Mouse (Mus musculus) small intestine, adult 2 months (tissue): Measurements from ENCODE around the gene Mapk6. TPM values are rescaled to one million over a fixed set of nuclear protein-coding genes. Genes with fewer than 3 reads are reported as not detected.
A peak's percentile ranks its signal among the peaks of the same experiment; 100 is the strongest.

Source experiments
- H3K27ac ChIP-seq: fragments of 200-500 bp; 2 replicates; pipeline ENCODE4 v1.5.1; 2012; ENCODE audit warnings: low read depth, low read length, control low read depth, inconsistent platforms; ENCODE audit not compliant: insufficient read depth
- H3K27me3 ChIP-seq: fragments of 200-500 bp; 2 replicates; pipeline ENCODE4 v1.6.1; 2012; ENCODE audit warnings: mild to moderate bottlenecking, moderate library complexity, low read length, inconsistent platforms; ENCODE audit not compliant: control insufficient read depth, insufficient read depth
- H3K36me3 ChIP-seq: fragments of 200-500 bp; 2 replicates; pipeline ENCODE4 v1.6.1; 2012; ENCODE audit warnings: mild to moderate bottlenecking, low read length, control low read depth, inconsistent platforms; ENCODE audit not compliant: control insufficient read depth, insufficient read depth
- H3K4me1 ChIP-seq: fragments of 200-500 bp; 2 replicates; pipeline ENCODE4 v1.6.1; 2012; ENCODE audit warnings: low read length, inconsistent platforms, mixed read lengths; ENCODE audit not compliant: control insufficient read depth, insufficient read depth, insufficient read length
- H3K4me3 ChIP-seq: fragments of 200-500 bp; 2 replicates; pipeline ENCODE4 v1.5.1; 2012; ENCODE audit warnings: low read depth, mild to moderate bottlenecking, control low read depth, inconsistent platforms, low read length, moderate library complexity
- CTCF ChIP-seq: fragments of 200-500 bp; IDR thresholded peaks from 2 replicates; pipeline ENCODE4 v1.5.1; 2012; ENCODE audit warnings: low read depth, mild to moderate bottlenecking, control low read depth, inconsistent platforms, low read length, moderate library complexity, mixed read lengths; ENCODE audit not compliant: insufficient replicate concordance, insufficient read length; ENCODE audit errors: extremely low read depth
- POLR2A ChIP-seq: fragments of 200-500 bp; IDR thresholded peaks from 2 replicates; pipeline ENCODE4 v1.6.1; 2012; ENCODE audit warnings: low read depth, mild to moderate bottlenecking, control low read depth, inconsistent platforms, low read length, moderate library complexity
- WGBS: fragments of 180-500 bp; shearing (Covaris S2); methylation state at CpG from one replicate; pipeline ENCODE4 v1.1.7; 2018; 5-methylcytosine and 5-hydroxymethylcytosine counted together
- polyA plus RNA-seq: library from polyadenylated mRNA; depleted of rRNA; stranded (reverse); fragments of >200 nt; gene quantifications from 2 replicates; pipeline ENCODE4 v1.2.3, GENCODE M21; 2012

Mapk6 gene
- polyA plus RNA-seq, 1 experiment, result 28.9 TPM

DNA sequence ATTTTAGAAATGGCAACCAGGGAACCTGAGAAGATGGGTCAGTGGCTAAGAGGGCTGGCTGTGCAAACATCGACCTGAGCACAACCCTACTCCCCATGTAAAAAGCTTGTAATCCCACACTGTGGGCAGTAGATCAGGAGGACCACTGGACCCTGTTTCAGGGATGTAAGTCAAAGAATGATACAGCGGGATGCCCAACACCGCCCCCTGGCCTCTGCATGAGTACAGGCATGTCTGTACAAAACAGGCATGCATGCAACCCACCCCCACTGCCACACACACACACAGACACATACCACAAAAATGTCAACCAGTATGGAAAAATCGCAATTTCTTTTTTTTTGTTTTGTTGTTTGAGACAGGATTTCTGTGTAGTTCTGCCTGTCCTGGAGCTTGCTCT is 10.7 kb downstream of the Mapk6 start:
- H3K4me3 ChIP-seq, result no peak overlapping the region

DNA sequence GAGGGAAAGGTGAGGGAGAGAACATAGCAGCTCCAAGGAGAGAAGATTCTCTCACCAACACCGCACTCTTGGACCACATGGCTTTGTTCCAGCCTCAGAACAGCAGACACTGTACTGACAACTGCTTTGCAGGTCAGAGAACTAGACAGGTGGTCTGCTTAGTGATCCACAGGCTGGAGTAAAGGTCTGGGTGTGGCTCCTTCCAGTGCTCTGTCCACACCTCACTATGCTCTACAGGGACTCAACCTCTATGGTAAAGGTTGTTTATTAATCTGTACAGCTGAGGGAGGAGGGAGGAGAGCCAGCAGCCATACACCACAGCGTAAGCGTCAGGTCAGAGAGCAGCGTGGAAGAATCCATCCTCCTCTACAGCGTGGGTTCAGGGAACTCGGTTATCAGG is 13.8 kb downstream of the Mapk6 start:
- Histone ChIP-seq H3K4me1 (peaks cover 9% of the 10 kb centered on the region), H3K36me3 (peaks cover 56% of the 10 kb centered on the region), H3K4me3 (no peak overlapping the region), H3K27ac (peak overlapping the region; percentile 77), H3K27me3 (no peaks in the 10 kb centered on the region)
- no peak for TF ChIP-seq POLR2A
- TF ChIP-seq CTCF, result no peak
- WGBS, result 49% methylated on average over 6 of the region's 6 CpGs

More for the DNA sequence above, 10.7 kb downstream of the Mapk6 start:
- Histone ChIP-seq H3K4me1 (peaks cover 22% of the 10 kb centered on the region), H3K27me3 (no peaks in the 10 kb centered on the region), H3K36me3 (peaks cover 31% of the 10 kb centered on the region), H3K27ac (no peak overlapping the region)
- 88% methylated on average over 4 of the region's 4 CpGs for WGBS
- TF ChIP-seq CTCF, result no peak
- TF ChIP-seq POLR2A, result no peak

DNA sequence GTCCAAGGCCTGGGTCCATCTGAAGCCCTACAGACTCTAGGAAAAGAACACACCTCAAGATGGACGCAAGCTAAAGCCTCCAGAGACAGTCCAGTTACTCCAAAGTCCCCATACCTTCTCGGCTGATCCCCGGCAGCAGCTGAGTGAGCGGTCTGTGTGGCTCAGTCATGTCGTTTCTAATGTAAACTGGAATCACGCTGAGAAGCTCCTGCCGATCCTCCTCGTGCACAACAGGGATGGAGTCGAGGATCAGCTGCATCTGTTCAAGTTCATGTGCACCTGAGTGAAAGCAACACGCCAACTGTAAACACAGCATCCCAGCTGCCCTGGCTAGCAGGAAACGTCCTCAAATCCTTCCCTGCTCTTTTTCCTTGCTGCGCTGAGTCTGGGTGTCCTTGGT is 16.6 kb downstream of the Mapk6 start:
- Histone ChIP-seq H3K4me1 (peaks cover 5% of the 10 kb centered on the region), H3K4me3 (no peak overlapping the region), H3K36me3 (peaks cover 72% of the 10 kb centered on the region), H3K27ac (no peak overlapping the region), H3K27me3 (no peaks in the 10 kb centered on the region)
- 79% methylated on average over 12 of the region's 12 CpGs for WGBS
- TF ChIP-seq POLR2A (no peak), CTCF (no peak)

DNA sequence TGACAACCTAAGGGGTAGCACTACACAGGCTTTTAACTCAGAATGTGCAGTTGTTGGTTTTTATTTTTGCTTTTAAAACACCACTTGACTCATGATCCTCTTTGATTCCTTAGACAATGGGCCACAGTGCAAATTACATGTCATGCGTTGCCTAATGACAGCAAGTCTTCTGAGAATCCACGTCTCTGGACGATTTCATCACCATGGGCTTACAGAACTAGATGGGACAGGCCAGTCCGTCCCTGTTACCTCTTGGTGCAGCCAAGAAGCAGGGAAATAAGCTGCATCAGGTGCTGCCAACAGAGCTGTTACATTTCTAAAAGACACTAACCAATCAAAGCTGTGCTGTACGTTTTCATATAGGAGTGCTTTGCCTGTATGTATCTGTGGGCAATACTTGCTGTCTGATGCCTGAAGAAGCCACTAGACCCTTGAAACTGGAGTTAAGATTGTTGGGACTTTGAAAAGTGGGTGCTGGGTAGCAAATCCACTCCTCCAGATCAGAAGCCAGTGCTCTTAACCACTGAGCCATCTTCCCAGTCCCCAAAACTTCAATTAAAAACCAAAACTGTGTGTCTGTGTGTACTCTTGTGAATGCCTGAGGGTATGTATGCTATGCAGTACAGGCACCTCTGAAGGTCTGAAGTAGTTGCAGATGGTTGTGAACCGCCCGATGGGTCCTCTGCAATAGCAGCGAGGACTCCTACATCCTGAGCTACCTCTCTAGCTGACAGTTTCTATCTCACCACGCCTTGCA is 24.4 kb downstream of the Mapk6 start:
- no peak overlapping the region for H3K4me3 ChIP-seq
- WGBS, result 86% methylated on average over 9 of the region's 9 CpGs
- no peaks in the 10 kb centered on the region for H3K27me3 ChIP-seq
- H3K36me3 ChIP-seq, result peaks cover 29% of the 10 kb centered on the region
- H3K27ac ChIP-seq, result peak overlapping the region; percentile 86
- TF ChIP-seq CTCF, result no peak
- H3K4me1 ChIP-seq, result peaks cover 11% of the 10 kb centered on the region; the same call in 1 of the 2 replicates

DNA sequence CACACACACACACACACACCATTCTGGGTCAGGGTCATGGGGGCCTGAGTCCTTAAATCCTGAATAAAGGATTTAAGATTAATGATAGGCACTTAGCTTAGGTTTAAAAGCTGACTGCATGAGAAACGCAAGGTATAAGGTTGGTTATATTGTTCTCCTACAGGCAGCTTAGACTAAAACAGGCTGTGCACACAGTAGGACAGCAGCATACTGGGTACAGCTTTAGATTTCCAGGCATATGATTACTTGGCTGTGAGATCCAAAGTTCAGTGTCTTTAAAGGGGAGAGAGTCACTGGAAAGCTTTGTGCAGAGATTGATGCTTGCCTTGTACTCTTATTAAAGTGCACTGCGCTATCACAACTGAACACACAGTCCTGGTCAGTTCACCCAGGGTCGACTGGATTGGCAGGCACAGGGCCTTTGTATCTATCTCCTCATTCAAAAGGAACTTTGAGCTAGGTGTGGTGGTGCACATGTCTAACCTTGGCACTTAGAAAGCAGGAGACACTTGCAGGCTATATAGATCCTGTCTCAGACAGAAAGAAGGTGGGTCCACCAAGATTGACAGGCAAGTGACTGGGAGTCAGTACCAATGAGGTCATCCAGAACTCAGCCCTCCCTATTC is 25.4 kb downstream of the Mapk6 start:
- Histone ChIP-seq H3K27me3 (no peaks in the 10 kb centered on the region), H3K36me3 (peaks cover 24% of the 10 kb centered on the region), H3K4me1 (peaks cover 11% of the 10 kb centered on the region; the same call in 1 of the 2 replicates), H3K4me3 (no peak overlapping the region), H3K27ac (peak overlapping the region; percentile 91)
- TF ChIP-seq CTCF (no peak), POLR2A (no peak)
- WGBS, result 52% methylated on average over 3 of the region's 3 CpGs

DNA sequence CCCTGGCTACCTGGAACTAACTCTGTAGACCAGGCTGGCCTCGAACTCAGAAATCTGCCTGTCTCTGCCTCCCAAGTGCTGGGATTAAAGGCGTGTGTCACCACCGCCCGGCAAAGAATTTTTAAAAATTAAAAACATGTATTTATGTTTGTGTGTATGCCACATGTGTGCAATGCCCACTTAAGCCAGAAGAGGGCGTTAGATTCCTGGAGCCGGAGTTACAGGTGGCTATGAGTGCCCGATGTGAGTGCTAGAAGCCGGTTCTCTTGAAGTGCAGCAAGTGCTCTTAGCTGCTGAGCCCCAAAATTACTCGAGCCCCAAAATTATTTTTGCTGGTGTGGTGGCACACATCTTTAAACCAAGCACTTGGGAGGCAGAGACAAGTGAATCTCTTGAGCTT is 26.0 kb downstream of the Mapk6 start:
- H3K4me1 ChIP-seq, result peaks cover 16% of the 10 kb centered on the region; the same call in 1 of the 2 replicates
- H3K4me3 ChIP-seq, result no peak overlapping the region
- TF ChIP-seq POLR2A, result no peak
- peak; percentile 35; the same call in 1 of the 2 replicates for TF ChIP-seq CTCF
- H3K27me3 ChIP-seq, result no peaks in the 10 kb centered on the region
- WGBS, result 91% methylated on average over 9 of the region's 9 CpGs
- peak overlapping the region; percentile 91 for H3K27ac ChIP-seq
- peaks cover 18% of the 10 kb centered on the region for H3K36me3 ChIP-seq

DNA sequence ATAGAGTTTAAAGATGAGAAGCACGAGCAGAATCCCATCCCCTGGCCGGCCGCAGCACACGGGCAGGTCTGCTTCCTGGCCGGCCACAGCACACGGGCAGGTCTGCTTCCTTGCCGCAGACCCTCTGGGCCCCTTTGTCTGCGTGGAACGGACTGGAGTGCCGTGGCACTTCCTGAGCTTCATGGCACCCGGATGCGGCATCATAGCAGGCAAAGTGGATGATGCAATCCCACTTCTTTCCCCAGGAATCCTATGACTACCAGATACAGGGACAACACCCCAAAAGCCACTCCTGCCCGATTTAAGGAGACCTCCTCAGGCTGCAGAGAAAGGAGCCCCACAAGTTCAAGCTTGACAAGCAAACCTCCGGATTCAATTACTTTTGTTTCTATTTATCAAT is 27.0 kb downstream of the Mapk6 start:
- Histone ChIP-seq H3K27ac (no peak overlapping the region), H3K27me3 (no peaks in the 10 kb centered on the region), H3K4me3 (no peak overlapping the region), H3K4me1 (peaks cover 18% of the 10 kb centered on the region; the same call in 1 of the 2 replicates), H3K36me3 (peaks cover 12% of the 10 kb centered on the region)
- TF ChIP-seq POLR2A (no peak), CTCF (no peak)
- 90% methylated on average over 14 of the region's 14 CpGs for WGBS
